ENCODE assay signal across 18 mouse cellular contexts in genomic region chr15:95897653-95898052, GRCm38 (mm10).
"Had no signal": no experiment of that assay in that cellular context is flagged by ENCODE, and none has a peak within 500 bp of the region (broad histone marks: within the 10 kb centered on the region; RNA-seq: fewer than 3 reads in every experiment).

No protein-coding gene starts in this region.

- H3K4me1 ChIP-seq: midbrain, embryonic 10.5 days; midbrain, embryonic 12.5 days had no signal

- H3K36me3 ChIP-seq: midbrain, embryonic 12.5 days had no signal

- H3K9ac ChIP-seq: lung, embryonic 14.5 days; midbrain, embryonic 12.5 days; neural tube, embryonic 13.5 days; neural tube, embryonic 15.5 days had no signal

- H3K27me3 ChIP-seq: midbrain, embryonic 12.5 days; neural tube, embryonic 13.5 days; neural tube, embryonic 15.5 days had no signal

- H3K4me3 ChIP-seq: midbrain, embryonic 10.5 days; midbrain, embryonic 12.5 days; myocyte; neural tube, embryonic 13.5 days; neural tube, embryonic 15.5 days had no signal

- H3K27ac ChIP-seq: midbrain, embryonic 10.5 days; midbrain, embryonic 12.5 days; neural tube, embryonic 13.5 days; neural tube, embryonic 15.5 days had no signal

- H3K9me3 ChIP-seq: midbrain, embryonic 10.5 days; midbrain, embryonic 12.5 days; neural tube, embryonic 13.5 days; neural tube, embryonic 15.5 days had no signal

- ATAC-seq: midbrain, embryonic 16.5 days had no signal

- H3K4me2 ChIP-seq: lung, embryonic 14.5 days; midbrain, embryonic 12.5 days; neural tube, embryonic 13.5 days; neural tube, embryonic 15.5 days had no signal

- DNase-seq: lung, embryonic 14.5 days; lung, postnatal 10 days; lung, postnatal 4 days; midbrain, embryonic 14.5 days; retina, postnatal 1 day; right cerebral cortex, adult 18-20 months; right cerebral cortex, postnatal 25 days; right cerebral cortex, postnatal 4 days; spleen, adult 18-20 months; thymus, adult 18-20 months; thymus, postnatal 14 days; thymus, postnatal 36 days had no signal
